Mouse (Mus musculus) stomach, embryonic 16.5 days (tissue): Measurements from ENCODE around the gene Lrrc25. TPM values are rescaled to one million over a fixed set of nuclear protein-coding genes. Genes with fewer than 3 reads are reported as not detected.

Experiments used
- polyA plus RNA-seq: library from polyadenylated mRNA; unstranded; fragments of >200 nt; fragmentation: Nextera tagmentation; extraction: Ambion mirVana; gene quantifications from 2 replicates; pipeline ENCODE4 v1.2.1, GENCODE M21; 2015

The Lrrc25 gene
- polyA plus RNA-seq, 1 experiment from 2014 or later, result 2.9 TPM

Other genes starting within 250 kb of the Lrrc25 start
- gene Comp, start 242.6 kb upstream of the Lrrc25 start, polyA plus RNA-seq, result 0.15 and 0.25 TPM in 2 replicates
- gene Crtc1, start 176.6 kb upstream of the Lrrc25 start, polyA plus RNA-seq, result 13.9 and 16.2 TPM in 2 replicates
- 24.2 and 24.9 TPM in 2 replicates for gene Klhl26, start 139.2 kb upstream of the Lrrc25 start, polyA plus RNA-seq
- gene Tmem59l, start 128.8 kb upstream of the Lrrc25 start, polyA plus RNA-seq, result 2.8 and 4.3 TPM in 2 replicates
- gene Crlf1, start 123.0 kb upstream of the Lrrc25 start, polyA plus RNA-seq, result 3.4 and 4.9 TPM in 2 replicates
- 118 and 125 TPM in 2 replicates for gene Rex1bd, start 109.4 kb upstream of the Lrrc25 start, polyA plus RNA-seq
- gene Uba52, start 105.4 kb upstream of the Lrrc25 start, polyA plus RNA-seq, result 719 and 930 TPM in 2 replicates
- 291 and 298 TPM in 2 replicates for gene Fkbp8, start 88.4 kb upstream of the Lrrc25 start, polyA plus RNA-seq
- 53.6 and 53.9 TPM in 2 replicates for gene Kxd1, start 88.2 kb upstream of the Lrrc25 start, polyA plus RNA-seq
- gene Ell, start 76.7 kb upstream of the Lrrc25 start, polyA plus RNA-seq, result 18.6 and 20.5 TPM in 2 replicates
- gene Isyna1, start 21.8 kb upstream of the Lrrc25 start, polyA plus RNA-seq, result 104 and 111 TPM in 2 replicates
- gene Ssbp4, start 7.3 kb upstream of the Lrrc25 start, polyA plus RNA-seq, result 65.2 and 68.3 TPM in 2 replicates
- 0.57 and 0.60 TPM in 2 replicates for gene Gdf15, start 16.3 kb downstream of the Lrrc25 start, polyA plus RNA-seq
- gene Pgpep1, start 44.2 kb downstream of the Lrrc25 start, polyA plus RNA-seq, result 47.4 and 57.5 TPM in 2 replicates
- 154 and 173 TPM in 2 replicates for gene Lsm4, start 57.1 kb downstream of the Lrrc25 start, polyA plus RNA-seq
- 22.5 and 30.0 TPM in 2 replicates for gene Jund, start 82.8 kb downstream of the Lrrc25 start, polyA plus RNA-seq
- gene Iqcn, start 87.3 kb downstream of the Lrrc25 start, polyA plus RNA-seq, result not detected in 2 replicates
- 2.0 and 4.2 TPM in 2 replicates for gene Gm3336, start 102.4 kb downstream of the Lrrc25 start, polyA plus RNA-seq
- gene Pde4c, start 107.6 kb downstream of the Lrrc25 start, polyA plus RNA-seq, result 0.23 and 0.84 TPM in 2 replicates
- 23.4 and 23.8 TPM in 2 replicates for gene Rab3a, start 138.5 kb downstream of the Lrrc25 start, polyA plus RNA-seq
- 47.6 and 54.3 TPM in 2 replicates for gene Mpv17l2, start 144.8 kb downstream of the Lrrc25 start, polyA plus RNA-seq
- 57.6 and 60.8 TPM in 2 replicates for gene Pik3r2, start 160.6 kb downstream of the Lrrc25 start, polyA plus RNA-seq
- 10.0 and 10.5 TPM in 2 replicates for gene Mast3, start 188.9 kb downstream of the Lrrc25 start, polyA plus RNA-seq
- 0.23 TPM in 1 of 2 replicates, not detected in the other for gene Il12rb1, start 192.3 kb downstream of the Lrrc25 start, polyA plus RNA-seq
- 6.0 and 7.1 TPM in 2 replicates for gene Arrdc2, start 223.6 kb downstream of the Lrrc25 start, polyA plus RNA-seq
- gene Kcnn1, start 247.1 kb downstream of the Lrrc25 start, polyA plus RNA-seq, result 1.4 TPM in 2 replicates